Mouse (Mus musculus) kidney, postnatal 0 days (tissue): ENCODE results near the gene Zdhhc21. TPM values are rescaled to one million over a fixed set of nuclear protein-coding genes. Genes with fewer than 3 reads are reported as not detected.

ENCODE experiments used
- ATAC-seq: fragments of 200-750 bp; cut with Nextera tagmentation; replicated peaks from 2 replicates; pipeline ENCODE4 v1.8.0; 2017; ENCODE audit warnings: low read depth, moderate number of reproducible peaks, moderate TSS enrichment, moderate library complexity; ENCODE audit not compliant: low FRiP score
- DNase-seq: peaks from one replicate; pipeline ENCODE4 v3.0.0-alpha.2; 2016; ENCODE audit warnings: low spot score
- H3K27ac ChIP-seq: fragments of 300-500 bp; sonication (generic); 2 replicates; pipeline ENCODE4 v1.5.1; 2014; ENCODE audit warnings: mild to moderate bottlenecking
- H3K27me3 ChIP-seq: fragments of 300-500 bp; sonication (generic); 2 replicates; pipeline ENCODE4 v1.6.1; 2014; ENCODE audit warnings: low read length, mixed read lengths; ENCODE audit not compliant: insufficient read depth
- H3K36me3 ChIP-seq: fragments of 300-500 bp; sonication (generic); 2 replicates; pipeline ENCODE4 v1.6.1; 2014; ENCODE audit warnings: low read length, mixed read lengths; ENCODE audit not compliant: insufficient read depth
- H3K4me1 ChIP-seq: fragments of 300-500 bp; sonication (generic); replicated peaks from 2 replicates; pipeline ENCODE4 v1.6.1; 2014; ENCODE audit warnings: antibody characterized with exemption, low read length, mixed read lengths; ENCODE audit not compliant: insufficient read depth
- H3K4me2 ChIP-seq: fragments of 300-500 bp; sonication (generic); 2 replicates; pipeline ENCODE4 v1.6.1; 2014; ENCODE audit warnings: mild to moderate bottlenecking, low read length, moderate library complexity, mixed read lengths
- H3K4me3 ChIP-seq: fragments of 300-500 bp; sonication (generic); replicated peaks from 2 replicates; pipeline ENCODE4 v1.5.1; 2014; ENCODE audit warnings: low read depth, low read length
- H3K9ac ChIP-seq: fragments of 300-500 bp; sonication (generic); 2 replicates; pipeline ENCODE4 v1.6.1; 2014; ENCODE audit warnings: low read depth, low read length
- H3K9me3 ChIP-seq: fragments of 300-500 bp; sonication (generic); replicated peaks from 2 replicates; pipeline ENCODE4 v1.6.1; 2016; ENCODE audit warnings: low read length, inconsistent platforms, mixed read lengths
- CTCF ChIP-seq: IDR thresholded peaks from 2 replicates; pipeline ENCODE4 v1.5.1; 2016; ENCODE audit warnings: antibody characterized with exemption, low read depth, mild to moderate bottlenecking, moderate library complexity
- WGBS: fragments of 180-500 bp; shearing (Covaris S2); extraction: QIAGEN DNeasy Blood & Tissue Kit; methylation state at CpG from one replicate; pipeline ENCODE4 v1.1.7; 2014; 5-methylcytosine and 5-hydroxymethylcytosine counted together
- polyA plus RNA-seq: library from polyadenylated mRNA; unstranded; fragments of >200 nt; fragmentation: Nextera tagmentation; extraction: Ambion mirVana; gene quantifications from 2 replicates; pipeline ENCODE4 v1.2.1, GENCODE M21; 2015

Zdhhc21 gene
- polyA plus RNA-seq, 1 experiment from 2014 or later = 8.5 TPM

DNA sequence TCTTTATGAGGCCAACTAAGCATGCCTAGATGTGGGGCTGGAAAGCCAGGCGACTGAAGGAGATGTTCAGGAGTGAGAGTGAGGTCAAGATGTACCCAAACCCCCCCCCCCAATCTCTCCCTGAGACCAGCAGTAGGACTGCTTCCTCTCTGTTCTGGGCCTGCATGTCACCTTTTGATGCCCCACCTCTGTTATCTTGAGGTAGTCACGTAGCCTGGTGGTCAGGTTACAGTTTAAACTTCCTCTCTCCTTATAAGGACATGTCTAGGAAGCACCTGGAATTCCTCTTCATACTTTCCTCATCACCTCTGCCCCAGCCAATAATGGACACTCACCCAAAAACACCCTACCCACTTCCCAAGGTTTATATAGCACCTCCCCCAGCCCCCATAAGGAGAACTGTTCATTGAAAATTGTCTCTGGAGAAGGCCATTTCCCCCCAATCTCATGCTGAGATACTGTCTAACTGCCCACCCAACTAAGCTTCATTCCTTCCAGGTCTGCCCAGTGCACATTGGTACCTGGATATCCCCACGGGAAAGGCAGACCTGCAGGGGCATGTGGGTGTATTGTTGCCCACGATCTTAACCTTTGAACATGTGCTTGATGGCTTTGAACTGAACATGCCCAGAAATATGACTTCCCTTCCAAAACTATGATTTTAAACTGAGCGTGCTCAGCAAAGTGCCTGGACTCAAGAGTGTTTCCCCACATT, 8.1 kb upstream of the Zdhhc21 start:
- no peak for TF ChIP-seq CTCF
- no peaks in the 10 kb centered on the region for H3K9me3 ChIP-seq
- no peaks in the 10 kb centered on the region for H3K4me1 ChIP-seq
- WGBS = 68% methylated on average over 5 of the region's 5 CpGs
- no peaks in the 10 kb centered on the region for H3K36me3 ChIP-seq
- H3K9ac ChIP-seq = no peak overlapping the region
- DNase-seq = no peak
- no peak for ATAC-seq
- no peak overlapping the region for H3K4me3 ChIP-seq
- H3K27me3 ChIP-seq = no peaks in the 10 kb centered on the region
- no peak overlapping the region for H3K27ac ChIP-seq
- no peak overlapping the region for H3K4me2 ChIP-seq

DNA sequence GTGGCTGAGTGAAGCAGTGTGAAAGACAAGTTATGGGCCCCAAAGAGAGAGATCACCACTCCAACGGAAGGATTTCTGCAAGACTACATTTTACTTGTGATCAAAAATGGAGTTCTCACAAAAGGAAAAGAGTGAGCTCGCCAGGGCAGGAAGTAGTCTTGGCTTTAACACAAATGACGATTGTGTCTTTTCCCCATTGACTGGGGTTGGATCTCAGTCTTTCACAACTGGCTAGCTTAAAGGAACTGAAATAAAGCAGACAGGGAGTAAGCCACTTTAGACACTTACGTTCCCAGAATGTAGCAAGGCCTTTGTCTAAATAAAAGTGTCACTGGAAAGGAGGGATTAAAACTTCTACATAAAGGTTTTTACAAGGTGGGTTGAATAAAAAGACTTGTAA, 7.4 kb upstream of the Zdhhc21 start:
- H3K4me2 ChIP-seq = no peak overlapping the region
- no peak overlapping the region for H3K9ac ChIP-seq
- H3K27ac ChIP-seq = no peak overlapping the region
- H3K4me1 ChIP-seq = no peaks in the 10 kb centered on the region
- no peaks in the 10 kb centered on the region for H3K27me3 ChIP-seq
- TF ChIP-seq CTCF = no peak
- DNase-seq (no peak), ATAC-seq (no peak)
- no peak overlapping the region for H3K4me3 ChIP-seq
- WGBS = 63% methylated on average over 4 of the region's 4 CpGs
- no peaks in the 10 kb centered on the region for H3K9me3 ChIP-seq
- H3K36me3 ChIP-seq = no peaks in the 10 kb centered on the region

DNA sequence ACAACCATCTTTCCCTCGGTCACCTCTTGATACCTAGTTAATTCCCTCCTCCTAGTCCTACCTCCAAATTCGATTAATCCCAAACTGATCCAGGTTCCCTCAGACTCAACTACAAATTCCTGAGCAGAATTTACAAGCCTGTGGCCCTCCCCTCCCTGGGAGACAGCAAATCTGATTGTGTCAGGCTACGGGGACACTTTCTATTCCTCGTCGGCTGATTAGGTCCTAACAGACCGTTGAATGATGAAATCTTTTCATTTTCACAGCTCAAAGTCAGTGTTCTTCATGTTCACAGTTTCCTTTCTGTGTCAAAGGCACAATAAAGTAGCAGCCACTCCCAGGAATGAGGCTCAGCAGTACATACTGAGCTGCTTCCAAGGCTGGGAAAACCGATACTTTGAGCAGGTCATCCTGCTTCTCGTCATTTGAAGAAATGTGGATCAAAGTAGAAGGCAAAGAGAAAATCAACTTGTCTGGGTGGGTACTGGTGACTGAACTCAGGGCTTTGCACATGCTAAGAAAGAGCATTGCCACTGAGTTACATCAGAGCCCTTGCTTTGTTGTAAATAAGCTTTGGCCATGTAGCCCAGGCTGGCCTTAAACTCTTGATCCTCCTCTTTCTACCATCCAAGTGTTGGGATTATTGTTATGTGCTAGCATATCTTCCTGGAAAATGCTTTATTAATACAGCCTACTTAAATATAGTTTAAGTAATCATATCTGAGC, 5.4 kb upstream of the Zdhhc21 start:
- H3K9me3 ChIP-seq = no peaks in the 10 kb centered on the region
- DNase-seq (no peak), ATAC-seq (no peak)
- no peak overlapping the region for H3K4me2 ChIP-seq
- H3K4me1 ChIP-seq = no peaks in the 10 kb centered on the region
- H3K4me3 ChIP-seq = no peak overlapping the region
- TF ChIP-seq CTCF = no peak
- no peaks in the 10 kb centered on the region for H3K36me3 ChIP-seq
- no peak overlapping the region for H3K9ac ChIP-seq
- no peak overlapping the region for H3K27ac ChIP-seq
- WGBS = 77% methylated on average over 8 of the region's 8 CpGs
- no peaks in the 10 kb centered on the region for H3K27me3 ChIP-seq

DNA sequence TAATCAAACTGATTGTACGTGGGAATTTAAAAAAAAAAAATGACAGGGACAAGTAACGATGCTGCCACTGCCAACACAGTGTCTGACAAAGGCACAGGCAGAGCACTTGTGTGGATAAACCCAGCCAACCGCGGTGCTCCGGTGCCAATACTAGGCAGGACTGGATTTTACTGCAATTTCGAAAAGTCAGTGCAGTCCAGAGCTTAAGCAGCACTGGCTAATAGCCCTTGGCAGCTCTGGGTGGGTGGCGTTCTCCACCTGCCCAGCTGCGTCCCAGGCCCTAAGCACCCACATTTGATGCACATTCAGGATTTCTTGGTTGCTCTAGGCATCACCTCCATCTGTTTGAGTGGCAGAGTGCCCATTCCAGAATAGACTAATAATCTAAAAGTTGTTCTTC, 3.6 kb upstream of the Zdhhc21 start:
- H3K27me3 ChIP-seq = no peaks in the 10 kb centered on the region
- TF ChIP-seq CTCF = no peak
- no peak overlapping the region for H3K4me2 ChIP-seq
- ATAC-seq (no peak), DNase-seq (no peak)
- no peak overlapping the region for H3K4me3 ChIP-seq
- no peak overlapping the region for H3K9ac ChIP-seq
- H3K36me3 ChIP-seq = no peaks in the 10 kb centered on the region
- 73% methylated on average over 8 of the region's 8 CpGs for WGBS
- no peaks in the 10 kb centered on the region for H3K9me3 ChIP-seq
- no peaks in the 10 kb centered on the region for H3K4me1 ChIP-seq
- H3K27ac ChIP-seq = no peak overlapping the region

DNA sequence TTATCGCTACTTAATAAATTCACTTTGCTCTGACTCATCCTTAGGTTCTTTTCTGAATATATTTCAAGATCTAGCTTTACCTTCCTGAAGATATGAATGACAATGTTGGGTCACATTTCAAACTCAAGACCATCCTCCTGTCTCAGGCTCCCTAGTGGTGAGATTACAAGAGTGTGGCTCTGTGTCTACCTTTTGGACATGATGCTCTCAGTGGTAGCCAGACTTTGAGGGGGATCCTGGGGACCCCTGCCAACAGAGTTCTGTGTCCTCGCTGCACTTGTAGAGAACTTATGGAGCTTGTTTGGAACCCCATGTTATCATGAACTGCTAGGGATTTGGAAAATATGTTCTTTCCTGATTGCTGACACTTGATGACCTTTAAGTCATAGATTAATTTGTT, 1.7 kb upstream of the Zdhhc21 start:
- Histone ChIP-seq H3K4me1 (no peaks in the 10 kb centered on the region), H3K36me3 (no peaks in the 10 kb centered on the region), H3K9me3 (no peaks in the 10 kb centered on the region), H3K27ac (no peak overlapping the region), H3K27me3 (no peaks in the 10 kb centered on the region), H3K4me3 (no peak overlapping the region), H3K9ac (no peak overlapping the region), H3K4me2 (no peak overlapping the region)
- DNase-seq (no peak), ATAC-seq (no peak)
- TF ChIP-seq CTCF = no peak
- WGBS = 91% methylated on average over 2 of the region's 2 CpGs

DNA sequence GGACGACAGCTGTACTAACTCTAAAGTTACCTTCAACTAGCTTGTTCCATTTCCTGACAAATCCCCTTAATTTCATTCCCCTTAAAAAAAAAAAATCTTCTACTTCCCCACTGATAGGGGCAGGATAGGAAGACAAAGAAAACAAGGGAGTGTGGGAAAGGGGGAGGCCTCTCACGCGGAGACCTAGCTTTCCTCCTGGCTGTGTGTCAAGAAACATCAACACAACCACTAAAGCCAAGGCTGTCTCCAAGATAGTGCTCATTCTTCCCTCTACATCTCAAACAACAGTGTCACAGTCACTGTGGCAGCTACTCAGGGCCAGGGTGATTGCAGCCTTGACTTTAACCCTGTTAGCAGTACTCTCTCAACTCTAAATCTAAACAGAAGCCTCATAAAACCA, 808 bp upstream of the Zdhhc21 start:
- WGBS = 35% methylated on average over 3 of the region's 3 CpGs
- H3K9ac ChIP-seq = no peak overlapping the region
- no peak overlapping the region for H3K27ac ChIP-seq
- H3K4me2 ChIP-seq = no peak overlapping the region
- H3K36me3 ChIP-seq = no peaks in the 10 kb centered on the region
- DNase-seq (no peak), ATAC-seq (no peak)
- H3K4me1 ChIP-seq = no peaks in the 10 kb centered on the region
- no peaks in the 10 kb centered on the region for H3K27me3 ChIP-seq
- no peaks in the 10 kb centered on the region for H3K9me3 ChIP-seq
- no peak overlapping the region for H3K4me3 ChIP-seq
- TF ChIP-seq CTCF = no peak
